Mouse (Mus musculus) cortical plate, adult 2 months (tissue): Measurements from ENCODE around the gene Myo5a.

ENCODE experiments used
- CTCF ChIP-seq: fragments of 200-500 bp; IDR thresholded peaks from 2 replicates; pipeline ENCODE4 v1.5.1; 2011; ENCODE audit warnings: mild to moderate bottlenecking, control low read depth, low read length; ENCODE audit not compliant: insufficient read depth; ENCODE audit errors: extremely low read depth
- POLR2A ChIP-seq: fragments of 200-500 bp; IDR thresholded peaks from 2 replicates; pipeline ENCODE4 v1.6.1; 2011; ENCODE audit warnings: mild to moderate bottlenecking, low read length, control low read depth; ENCODE audit not compliant: insufficient read depth; ENCODE audit errors: extremely low read depth

DNA sequence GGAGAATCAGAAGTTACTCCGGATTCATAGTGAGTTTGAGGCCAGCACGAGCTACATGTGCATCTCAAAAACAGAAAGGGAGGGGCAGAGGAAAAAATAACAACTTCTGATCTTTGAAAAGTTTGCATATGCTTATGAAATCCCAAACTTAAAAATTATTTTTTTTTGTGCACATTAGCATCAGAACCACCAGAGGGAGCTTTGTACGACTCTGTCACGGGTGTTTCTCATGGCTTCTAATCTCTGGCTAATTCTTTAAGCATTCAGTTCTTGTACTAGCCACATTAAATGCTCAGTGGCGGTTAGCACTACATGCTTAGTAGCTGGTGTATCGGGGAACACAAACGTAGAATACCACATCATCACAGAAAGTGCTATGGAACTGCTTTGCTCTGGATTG lies 37.7 kb upstream of the Myo5a start:
- peak; percentile 29; the same call in 1 of the 2 replicates for TF ChIP-seq CTCF
- no peak for TF ChIP-seq POLR2A
